Mouse (Mus musculus): Measurements from ENCODE around the gene Slc25a27. TPM values are rescaled to one million over a fixed set of nuclear protein-coding genes. Genes with fewer than 3 reads are reported as not detected.

Gene Slc25a27
- polyA plus RNA-seq, 1 experiment from 2014 or later, result 5.9 TPM

DNA sequence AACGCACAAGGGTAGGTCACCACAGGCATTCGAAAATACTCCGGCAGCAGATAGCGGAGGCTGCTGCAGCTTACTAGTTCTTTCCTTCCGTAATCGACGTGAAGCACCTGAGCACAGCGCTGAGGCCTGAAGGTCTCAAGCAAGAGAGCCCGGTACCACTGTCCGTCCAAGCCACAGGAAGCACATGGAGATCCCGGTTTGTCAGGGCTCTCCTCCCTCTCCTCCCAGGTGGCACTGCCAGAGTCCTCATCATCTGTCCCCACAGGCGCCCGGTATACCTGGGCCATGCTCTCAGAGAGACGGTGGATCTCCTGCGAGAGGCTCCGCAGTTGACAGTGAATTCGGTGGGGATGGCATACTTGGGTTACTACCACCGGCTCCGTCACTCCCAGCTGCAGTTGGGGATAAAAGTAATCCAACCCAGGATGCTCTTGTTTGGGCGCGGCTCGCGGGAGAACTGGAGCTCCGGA lies 38.0 kb downstream of the Slc25a27 start:
- no peak overlapping the region for H3K9ac ChIP-seq (ENCODE audit: low read length)
- peaks cover 7% of the 10 kb centered on the region for H3K27me3 ChIP-seq (ENCODE audit: control insufficient read depth, insufficient read depth, low read length)
- 25% methylated on average over 24 of the region's 24 CpGs for WGBS
- DNase-seq (ENCODE audit: low spot score) (no peak), ATAC-seq (ENCODE audit: low FRiP score, low TSS enrichment) (no peak)
- H3K9me3 ChIP-seq (ENCODE audit: control insufficient read depth, low read length), result no peaks in the 10 kb centered on the region
- peak overlapping the region; percentile 52 for H3K4me2 ChIP-seq (replicated peaks; ENCODE audit: low read depth)
- H3K36me3 ChIP-seq (ENCODE audit: control insufficient read depth, insufficient read depth, low read length), result no peaks in the 10 kb centered on the region
- H3K27ac ChIP-seq (replicated peaks), result no peak overlapping the region
- H3K4me1 ChIP-seq (replicated peaks; ENCODE audit: control insufficient read depth, insufficient read depth), result peaks cover 4% of the 10 kb centered on the region
- peak overlapping the region; percentile 32; the same call in 1 of the 2 replicates for H3K4me3 ChIP-seq (ENCODE audit: low read depth, low read length)
- TF ChIP-seq EP300 (optimal IDR thresholded peaks at IDR 0.05) (no peak), CTCF (IDR thresholded peaks at IDR 0.05; ENCODE audit: low read depth) (no peak)

DNA sequence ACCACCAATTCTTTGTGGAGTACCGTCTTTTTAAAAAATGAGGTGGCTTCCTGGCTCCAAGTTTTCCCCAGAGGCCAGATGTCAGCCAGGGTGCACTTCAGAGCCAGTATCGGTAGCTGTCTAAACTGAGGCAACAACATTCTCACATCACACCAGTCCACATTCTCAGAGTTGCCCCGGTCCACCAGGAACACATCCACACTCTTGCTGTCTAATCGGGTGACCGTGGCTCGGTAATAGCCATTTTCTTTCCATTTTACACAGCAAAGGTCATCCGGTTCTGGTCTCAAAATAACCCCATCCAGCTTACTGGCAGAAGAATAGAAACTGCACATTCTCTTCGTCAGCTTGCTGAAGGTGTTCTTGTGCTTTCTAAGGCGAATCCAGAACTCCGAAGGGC lies 38.8 kb downstream of the Slc25a27 start:
- DNase-seq (ENCODE audit: low spot score) (no peak), ATAC-seq (ENCODE audit: low FRiP score, low TSS enrichment) (no peak)
- H3K4me1 ChIP-seq (replicated peaks; ENCODE audit: control insufficient read depth, insufficient read depth), result peaks cover 4% of the 10 kb centered on the region
- no peak overlapping the region for H3K4me2 ChIP-seq (replicated peaks; ENCODE audit: low read depth)
- no peaks in the 10 kb centered on the region for H3K9me3 ChIP-seq (ENCODE audit: control insufficient read depth, low read length)
- H3K9ac ChIP-seq (ENCODE audit: low read length), result no peak overlapping the region
- WGBS, result 91% methylated on average over 10 of the region's 10 CpGs
- H3K27ac ChIP-seq (replicated peaks), result no peak overlapping the region
- no peaks in the 10 kb centered on the region for H3K36me3 ChIP-seq (ENCODE audit: control insufficient read depth, insufficient read depth, low read length)
- peaks cover 7% of the 10 kb centered on the region for H3K27me3 ChIP-seq (ENCODE audit: control insufficient read depth, insufficient read depth, low read length)
- no peak for TF ChIP-seq EP300 (optimal IDR thresholded peaks at IDR 0.05)
- H3K4me3 ChIP-seq (ENCODE audit: low read depth, low read length), result no peak overlapping the region

DNA sequence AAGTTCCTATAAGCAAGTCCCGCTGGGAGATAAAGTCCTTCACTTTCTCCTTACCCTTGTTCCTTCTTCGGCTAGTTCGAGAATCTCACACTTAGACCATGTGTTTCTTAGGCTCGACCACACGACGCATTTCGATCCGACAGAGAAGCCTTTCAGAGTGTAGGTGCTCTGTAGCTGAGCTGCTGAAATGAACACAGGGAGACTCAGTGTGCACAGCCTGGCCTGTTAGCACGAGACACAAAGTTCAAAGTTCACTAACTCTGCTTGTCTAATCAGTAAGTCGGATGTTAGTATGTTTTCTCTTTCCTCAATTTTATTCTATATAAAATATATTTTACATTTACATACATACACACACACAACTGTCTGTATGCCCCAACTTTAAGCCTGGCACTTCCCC lies 44.9 kb downstream of the Slc25a27 start:
- no peak for DNase-seq (ENCODE audit: low spot score)
- no peak for ATAC-seq (ENCODE audit: low FRiP score, low TSS enrichment)

DNA sequence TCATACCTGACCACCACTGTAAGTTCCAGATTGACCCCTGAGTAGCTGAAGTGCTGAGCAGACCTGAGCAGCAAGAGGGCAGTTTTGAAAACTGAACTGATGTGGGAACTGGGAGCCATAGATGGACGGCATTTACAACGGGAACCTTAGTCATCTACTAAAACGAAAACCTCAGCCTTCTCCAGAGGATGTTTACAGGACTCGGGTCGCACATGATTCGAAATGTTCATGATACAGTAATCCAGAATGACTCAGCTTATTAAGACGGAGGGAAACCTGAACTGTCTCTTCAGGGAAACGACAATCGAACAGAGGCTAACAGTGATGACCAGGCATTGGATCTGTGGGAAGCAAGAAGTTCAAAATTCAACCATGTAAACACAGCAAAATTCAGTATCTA lies 47.9 kb downstream of the Slc25a27 start:
- no peak overlapping the region for H3K4me2 ChIP-seq (replicated peaks; ENCODE audit: low read depth)
- H3K27ac ChIP-seq (replicated peaks), result no peak overlapping the region
- no peak overlapping the region for H3K9ac ChIP-seq (ENCODE audit: low read length)
- no peaks in the 10 kb centered on the region for H3K4me1 ChIP-seq (replicated peaks; ENCODE audit: control insufficient read depth, insufficient read depth)
- H3K27me3 ChIP-seq (ENCODE audit: control insufficient read depth, insufficient read depth, low read length), result no peaks in the 10 kb centered on the region
- TF ChIP-seq CTCF (IDR thresholded peaks at IDR 0.05; ENCODE audit: low read depth) (no peak), EP300 (optimal IDR thresholded peaks at IDR 0.05) (no peak)
- H3K4me3 ChIP-seq (ENCODE audit: low read depth, low read length), result no peak overlapping the region
- H3K36me3 ChIP-seq (ENCODE audit: control insufficient read depth, insufficient read depth, low read length), result no peaks in the 10 kb centered on the region
- 76% methylated on average over 9 of the region's 9 CpGs for WGBS
- no peak for DNase-seq (ENCODE audit: low spot score)
- no peaks in the 10 kb centered on the region for H3K9me3 ChIP-seq (ENCODE audit: control insufficient read depth, low read length)
- ATAC-seq (ENCODE audit: low FRiP score, low TSS enrichment), result no peak

More for the DNA sequence above, 44.9 kb downstream of the Slc25a27 start:
- no peak overlapping the region for H3K9ac ChIP-seq (ENCODE audit: low read length)
- H3K4me2 ChIP-seq (replicated peaks; ENCODE audit: low read depth), result no peak overlapping the region
- H3K27ac ChIP-seq (replicated peaks), result no peak overlapping the region
- no peaks in the 10 kb centered on the region for H3K4me1 ChIP-seq (replicated peaks; ENCODE audit: control insufficient read depth, insufficient read depth)
- H3K4me3 ChIP-seq (ENCODE audit: low read depth, low read length), result no peak overlapping the region
- no peaks in the 10 kb centered on the region for H3K9me3 ChIP-seq (ENCODE audit: control insufficient read depth, low read length)
- no peaks in the 10 kb centered on the region for H3K36me3 ChIP-seq (ENCODE audit: control insufficient read depth, insufficient read depth, low read length)
- no peaks in the 10 kb centered on the region for H3K27me3 ChIP-seq (ENCODE audit: control insufficient read depth, insufficient read depth, low read length)
- TF ChIP-seq CTCF (IDR thresholded peaks at IDR 0.05; ENCODE audit: low read depth), result no peak
- TF ChIP-seq EP300 (optimal IDR thresholded peaks at IDR 0.05), result no peak
- WGBS, result 81% methylated on average over 10 of the region's 10 CpGs

DNA sequence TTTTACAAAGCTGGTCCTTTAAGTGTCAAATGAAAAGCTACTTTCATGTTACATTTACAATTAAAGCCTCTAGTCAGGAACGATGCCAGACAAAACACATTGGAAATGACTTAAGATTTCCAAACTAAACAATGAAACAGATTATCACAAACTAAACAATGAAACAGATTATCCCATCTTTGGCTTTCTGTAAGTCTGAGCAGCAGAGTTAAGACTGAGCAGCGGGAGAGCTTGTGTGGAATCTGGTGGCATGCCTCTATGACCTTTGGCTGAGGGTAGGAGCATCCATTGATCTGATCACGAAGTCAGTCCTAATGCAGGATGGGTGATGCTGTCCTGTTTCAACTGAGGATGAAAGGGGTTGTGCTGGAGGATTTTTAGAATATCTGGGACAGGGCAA lies 54.8 kb downstream of the Slc25a27 start:
- WGBS, result 34% methylated on average over 3 of the region's 3 CpGs
- Histone ChIP-seq H3K27ac (replicated peaks) (no peak overlapping the region), H3K4me3 (ENCODE audit: low read depth, low read length) (no peak overlapping the region), H3K4me1 (replicated peaks; ENCODE audit: control insufficient read depth, insufficient read depth) (no peaks in the 10 kb centered on the region), H3K4me2 (replicated peaks; ENCODE audit: low read depth) (no peak overlapping the region), H3K9ac (ENCODE audit: low read length) (no peak overlapping the region), H3K9me3 (ENCODE audit: control insufficient read depth, low read length) (no peaks in the 10 kb centered on the region), H3K36me3 (ENCODE audit: control insufficient read depth, insufficient read depth, low read length) (no peaks in the 10 kb centered on the region), H3K27me3 (ENCODE audit: control insufficient read depth, insufficient read depth, low read length) (no peaks in the 10 kb centered on the region)
- no peak for DNase-seq (ENCODE audit: low spot score)
- no peak for TF ChIP-seq CTCF (IDR thresholded peaks at IDR 0.05; ENCODE audit: low read depth)
- no peak for TF ChIP-seq EP300 (optimal IDR thresholded peaks at IDR 0.05)
- no peak for ATAC-seq (ENCODE audit: low FRiP score, low TSS enrichment)

DNA sequence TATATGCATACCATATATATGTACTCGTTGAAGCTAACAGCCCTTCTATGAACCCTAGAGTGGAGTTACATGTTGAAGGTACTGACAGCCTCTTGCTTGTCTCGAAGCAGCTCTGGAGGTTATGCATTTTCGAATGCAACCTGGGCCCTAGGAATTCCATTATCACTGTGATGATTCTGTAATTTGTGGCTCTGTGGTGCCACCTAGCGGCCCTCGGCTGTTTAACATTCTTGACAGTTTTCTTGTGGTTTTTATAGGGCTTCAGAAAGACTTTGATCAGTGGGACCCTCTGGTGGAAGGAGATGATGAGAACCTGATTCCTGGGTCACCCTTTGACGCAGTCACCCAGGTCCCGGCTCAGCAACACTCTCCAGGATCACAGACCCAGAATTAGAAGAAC lies 55.4 kb downstream of the Slc25a27 start:
- no peaks in the 10 kb centered on the region for H3K4me1 ChIP-seq (replicated peaks; ENCODE audit: control insufficient read depth, insufficient read depth)
- no peak overlapping the region for H3K4me2 ChIP-seq (replicated peaks; ENCODE audit: low read depth)
- ATAC-seq (ENCODE audit: low FRiP score, low TSS enrichment), result no peak
- peak; percentile 88 for TF ChIP-seq CTCF (IDR thresholded peaks at IDR 0.05; ENCODE audit: low read depth)
- no peak for TF ChIP-seq EP300 (optimal IDR thresholded peaks at IDR 0.05)
- WGBS, result 17% methylated on average over 7 of the region's 7 CpGs
- H3K9me3 ChIP-seq (ENCODE audit: control insufficient read depth, low read length), result no peaks in the 10 kb centered on the region
- no peak overlapping the region for H3K4me3 ChIP-seq (ENCODE audit: low read depth, low read length)
- H3K27me3 ChIP-seq (ENCODE audit: control insufficient read depth, insufficient read depth, low read length), result no peaks in the 10 kb centered on the region
- no peak overlapping the region for H3K27ac ChIP-seq (replicated peaks)
- no peak overlapping the region for H3K9ac ChIP-seq (ENCODE audit: low read length)
- no peaks in the 10 kb centered on the region for H3K36me3 ChIP-seq (ENCODE audit: control insufficient read depth, insufficient read depth, low read length)
- DNase-seq (ENCODE audit: low spot score), result peak; percentile 71

Measured in stomach, postnatal 0 days (tissue).